Mouse (Mus musculus) layer of hippocampus, adult 11-12 months (tissue): ENCODE data around the gene Map4k5.

ENCODE experiments used
- DNase-seq: peaks from one replicate; pipeline ENCODE4 v3.0.0; 2022; ENCODE audit warnings: low spot score

Gene Map4k5

GRCm38 (mm10) chr12:69788380-69788779 is 104.6 kb downstream of the Map4k5 start:
- no peak for DNase-seq

DNA sequence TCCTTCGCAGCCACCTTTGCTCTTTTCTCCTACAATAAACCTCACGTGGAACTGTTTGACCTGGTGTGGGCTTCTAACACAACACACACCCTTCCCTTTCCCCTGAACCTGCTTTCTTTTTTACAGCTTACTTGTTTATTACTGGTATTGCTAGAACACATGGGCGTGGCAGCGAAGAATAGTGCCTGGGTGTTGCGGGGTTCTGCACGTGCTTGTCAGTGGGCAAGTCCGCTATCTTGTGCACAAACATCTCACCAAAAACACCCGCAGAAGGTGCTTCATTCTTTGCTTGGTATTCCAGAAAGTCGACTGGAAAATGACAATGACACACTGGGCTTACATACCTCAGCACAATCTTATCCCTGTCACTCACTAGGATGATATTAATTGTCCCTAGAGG is 107.5 kb downstream of the Map4k5 start:
- DNase-seq = no peak

- no peak for DNase-seq
These were observed 109.6 kb downstream of the Map4k5 start for GRCm38 (mm10) chr12:69783247-69784025.

DNA sequence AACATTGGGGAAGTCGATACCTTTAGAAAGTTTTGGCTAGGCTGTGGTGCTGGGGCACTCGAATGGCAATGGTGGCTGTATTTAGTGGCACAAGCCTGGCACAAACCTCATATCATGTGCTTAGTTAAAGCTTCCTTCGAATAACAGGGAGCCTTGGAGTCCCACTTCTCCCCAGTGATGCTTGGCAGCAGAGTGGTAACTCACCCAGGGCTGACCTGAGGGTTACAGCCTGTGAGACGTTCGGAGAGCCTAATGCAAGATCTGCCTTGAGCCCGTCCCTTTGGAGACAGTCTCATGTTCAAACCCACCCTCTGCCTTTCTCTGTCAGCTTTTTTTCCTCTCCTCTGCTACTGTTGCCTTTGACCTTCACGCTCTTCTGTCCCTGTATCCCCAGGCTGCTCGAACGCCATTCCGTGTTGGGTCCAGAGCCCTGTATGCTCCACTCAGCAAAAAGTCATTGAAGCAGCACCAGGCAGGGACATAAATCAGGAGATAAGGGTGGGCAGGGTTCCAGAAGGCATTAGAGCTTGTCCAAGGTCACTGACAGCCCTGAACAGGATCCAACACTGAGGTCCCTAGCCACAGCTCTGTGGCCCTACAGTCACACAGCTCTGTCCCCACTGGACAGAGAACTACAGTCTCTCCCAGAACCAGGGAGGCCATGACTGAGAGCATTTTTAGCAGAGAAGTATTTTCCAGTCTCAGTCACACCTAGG is 110.9 kb downstream of the Map4k5 start:
- DNase-seq = no peak

- DNase-seq = no peak
These were observed 111.5 kb downstream of the Map4k5 start for GRCm38 (mm10) chr12:69781480-69781879.

- DNase-seq = no peak
These were observed 115.0 kb downstream of the Map4k5 start for GRCm38 (mm10) chr12:69777957-69778356.

DNA sequence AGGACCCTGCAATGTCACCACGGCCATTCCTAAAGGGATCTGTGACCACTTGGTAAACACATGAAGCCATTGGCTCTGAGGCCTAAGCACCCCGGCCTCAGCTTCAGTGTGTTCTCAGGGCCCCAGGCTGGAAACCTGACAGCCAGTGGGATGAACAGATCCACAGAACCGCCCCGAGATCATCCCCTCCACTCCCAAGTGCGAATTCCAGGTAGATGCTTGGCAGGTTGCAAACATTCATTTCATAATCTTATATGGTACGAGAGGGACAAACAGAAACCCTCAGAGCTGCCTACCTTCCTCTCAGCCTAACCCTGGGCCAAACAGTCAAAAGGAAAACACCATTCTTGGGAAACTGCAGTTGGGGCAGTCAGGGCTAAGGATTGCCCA is 115.7 kb downstream of the Map4k5 start:
- no peak for DNase-seq

- no peak for DNase-seq
These were observed 116.2 kb downstream of the Map4k5 start for GRCm38 (mm10) chr12:69776607-69777340.

DNA sequence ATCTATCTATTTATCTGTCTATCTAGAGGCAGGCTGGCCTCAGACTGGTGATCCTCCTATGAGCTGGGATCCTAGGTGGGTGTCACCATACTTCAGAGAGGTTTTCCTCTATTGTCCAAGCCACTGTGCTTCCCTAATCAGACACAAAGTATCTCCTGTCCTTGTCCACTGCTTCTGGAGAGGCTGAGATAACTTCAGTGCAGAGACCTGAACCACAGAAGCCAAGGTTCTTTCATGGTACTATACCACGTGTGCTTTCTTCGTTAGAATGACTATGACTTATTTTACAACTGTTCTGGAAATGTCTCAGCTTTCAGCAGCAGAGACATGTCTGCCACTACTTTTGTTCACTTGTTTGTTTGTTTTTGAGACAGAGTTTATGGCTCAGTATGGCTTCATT is 124.2 kb downstream of the Map4k5 start:
- DNase-seq = no peak

- no peak for DNase-seq
These were observed 125.3 kb downstream of the Map4k5 start for GRCm38 (mm10) chr12:69767476-69768258.

DNA sequence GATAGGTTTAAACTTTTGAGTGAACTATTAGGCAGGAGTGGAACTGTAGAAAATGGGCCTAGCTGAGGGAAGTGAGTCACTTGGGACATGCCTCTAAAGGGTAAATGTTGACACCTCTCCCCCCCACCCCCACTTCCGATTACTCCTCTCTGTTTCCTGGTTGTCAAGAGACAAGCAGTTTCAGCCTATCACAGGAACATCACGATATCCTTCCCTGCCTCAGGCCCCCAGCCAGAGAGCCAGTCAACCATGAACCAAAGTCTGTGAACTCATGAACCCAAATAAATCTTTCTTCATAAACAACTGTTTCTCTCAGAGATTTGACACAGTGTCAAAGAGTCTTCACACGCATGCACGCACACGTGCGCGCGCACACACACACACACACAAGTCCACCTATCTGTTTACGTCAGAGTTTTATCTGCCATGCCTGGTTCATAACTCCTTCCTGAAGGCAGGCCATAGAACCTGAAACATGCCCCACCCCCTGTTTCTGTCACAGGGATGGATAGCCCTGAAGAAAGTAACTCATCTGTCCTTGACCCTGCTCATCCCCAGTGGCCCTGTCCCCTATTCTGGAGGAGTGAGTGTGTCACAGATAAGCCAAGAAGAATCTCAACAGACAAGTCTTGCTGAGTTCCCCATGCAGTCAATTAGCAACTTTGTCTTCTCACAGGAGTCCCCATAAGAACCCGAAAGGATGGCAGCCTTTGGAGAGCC is 126.7 kb downstream of the Map4k5 start:
- no peak for DNase-seq

- DNase-seq = no peak
These were observed 127.5 kb downstream of the Map4k5 start for GRCm38 (mm10) chr12:69765543-69765942.

DNA sequence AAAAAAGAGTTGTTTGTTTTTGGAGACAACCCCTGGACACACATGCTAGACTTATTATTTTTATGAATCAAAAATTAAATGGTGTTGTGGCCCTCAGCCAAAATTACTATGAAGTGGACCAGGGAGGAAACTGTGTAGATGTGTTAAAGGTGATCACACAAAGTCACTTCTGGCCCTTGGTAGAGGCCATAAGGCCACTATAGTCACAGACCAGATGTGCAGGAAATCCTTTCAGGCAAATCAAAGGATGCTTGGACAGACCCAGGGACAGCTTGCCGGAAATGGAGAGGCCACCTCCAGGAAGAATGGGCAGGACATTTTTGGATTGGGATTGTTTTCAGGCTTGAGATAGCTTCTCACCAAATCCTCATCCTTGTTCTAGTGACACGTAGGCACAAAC is 131.4 kb downstream of the Map4k5 start:
- DNase-seq = no peak

DNA sequence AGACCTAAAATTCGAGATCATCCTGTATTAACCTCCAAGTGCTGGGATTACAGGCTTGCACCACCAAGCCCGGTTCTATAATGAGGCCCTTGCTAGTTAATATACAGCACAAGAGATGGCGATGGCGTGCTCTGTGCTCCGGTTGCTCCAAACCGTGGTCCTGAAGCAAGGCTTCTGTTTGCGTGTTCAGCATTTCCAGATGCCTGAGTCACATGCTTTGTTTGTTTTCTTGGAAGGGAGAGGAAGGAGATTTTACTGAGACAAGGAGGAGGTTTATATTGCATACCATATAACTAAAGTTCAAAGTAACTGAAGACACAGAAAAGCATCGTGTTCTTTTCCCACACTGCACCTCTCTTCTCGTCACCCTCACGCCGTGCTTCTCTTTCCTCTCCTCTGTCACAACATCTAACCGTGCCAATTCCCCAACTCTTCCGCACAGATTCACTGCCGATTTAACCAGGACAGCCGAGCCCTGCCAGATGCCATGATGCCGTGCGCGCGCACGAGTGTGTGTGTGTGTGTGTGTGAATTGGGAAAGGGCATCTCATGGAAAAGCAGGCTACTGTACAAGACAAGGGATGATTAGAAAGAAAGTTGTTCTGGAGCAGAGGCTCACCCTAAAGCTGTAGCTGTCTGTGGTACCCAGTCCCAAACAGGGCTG is 132.1 kb downstream of the Map4k5 start:
- no peak for DNase-seq

DNA sequence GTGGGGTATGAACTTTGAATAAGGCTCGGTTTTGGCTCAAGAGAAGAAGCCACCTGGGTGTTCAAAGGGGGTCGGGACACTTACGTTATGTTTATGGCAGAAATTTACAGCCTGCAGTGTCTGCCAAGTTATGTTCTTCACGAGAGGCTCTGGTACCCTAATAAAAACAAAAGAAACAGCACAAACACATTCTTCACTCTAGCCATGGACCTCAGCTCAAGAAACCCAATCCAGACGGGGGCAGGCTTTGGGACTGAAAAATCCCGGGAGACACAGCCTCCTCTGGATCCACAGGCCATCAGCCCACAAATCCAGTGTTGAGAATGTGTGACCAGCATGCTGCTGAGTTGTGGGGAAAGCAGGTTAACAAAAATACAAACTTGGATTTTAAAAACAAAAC is 133.0 kb downstream of the Map4k5 start:
- no peak for DNase-seq

GRCm38 (mm10) chr12:69759267-69759885 is 133.6 kb downstream of the Map4k5 start:
- DNase-seq = no peak

GRCm38 (mm10) chr12:69758221-69759185 is 134.5 kb downstream of the Map4k5 start:
- no peak for DNase-seq

- peak; percentile 74 for DNase-seq
These were observed 135.4 kb downstream of the Map4k5 start for GRCm38 (mm10) chr12:69757418-69758141.

DNA sequence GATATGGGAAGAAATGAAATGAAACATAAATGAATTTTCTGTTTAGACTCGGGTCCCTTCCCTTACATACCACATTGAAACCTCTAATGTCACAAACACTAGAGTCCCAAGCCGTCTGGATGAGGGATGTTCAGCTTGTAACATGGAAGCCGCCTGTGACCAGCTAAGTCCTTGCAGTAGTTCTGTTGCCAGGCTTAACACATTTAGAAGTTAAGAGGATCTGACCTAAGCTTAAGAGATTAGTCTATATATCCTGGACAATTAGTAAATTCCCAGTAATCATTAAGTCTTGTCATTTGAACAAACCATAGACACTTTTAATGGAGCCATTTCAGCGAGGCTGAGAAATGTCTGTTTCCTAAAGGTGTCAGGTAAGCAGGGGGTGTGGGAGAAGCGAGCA is 137.0 kb downstream of the Map4k5 start:
- no peak for DNase-seq
